Mouse (Mus musculus): ENCODE data around the gene Vdac2.

Vdac2 gene

GRCm38 (mm10) chr14:21851996-21852791, 27.2 kb downstream of the Vdac2 start:
- DNase-seq (ENCODE audit: low spot score): no peak

GRCm38 (mm10) chr14:21853456-21854109, 28.5 kb downstream of the Vdac2 start:
- DNase-seq (ENCODE audit: low spot score): peak; percentile 78

GRCm38 (mm10) chr14:21854271-21854670, 29.2 kb downstream of the Vdac2 start:
- DNase-seq (ENCODE audit: low spot score): no peak

GRCm38 (mm10) chr14:21855961-21856360, 30.9 kb downstream of the Vdac2 start:
- no peak for DNase-seq (ENCODE audit: low spot score)

GRCm38 (mm10) chr14:21856886-21857285, 31.8 kb downstream of the Vdac2 start:
- DNase-seq (ENCODE audit: low spot score): no peak

- no peak for DNase-seq (ENCODE audit: low spot score)
These were observed 41.3 kb downstream of the Vdac2 start for GRCm38 (mm10) chr14:21866291-21866690.

GRCm38 (mm10) chr14:21866816-21867215, 41.8 kb downstream of the Vdac2 start:
- DNase-seq (ENCODE audit: low spot score): no peak

- no peak for DNase-seq (ENCODE audit: low spot score)
These were observed 65.4 kb downstream of the Vdac2 start for GRCm38 (mm10) chr14:21890430-21890829.

GRCm38 (mm10) chr14:21891581-21892340, 66.7 kb downstream of the Vdac2 start:
- no peak for DNase-seq (ENCODE audit: low spot score)

GRCm38 (mm10) chr14:21892341-21892659, 67.3 kb downstream of the Vdac2 start:
- DNase-seq (ENCODE audit: low spot score): no peak

All from layer of hippocampus, adult 11-12 months (tissue).